Mouse (Mus musculus) heart, embryonic 16.5 days (tissue): ENCODE data around the gene Slc27a1. TPM values are rescaled to one million over a fixed set of nuclear protein-coding genes. Genes with fewer than 3 reads are reported as not detected.
"Not testable (repeated sequence)": the region's sequence is repeated elsewhere in the genome, so short reads cannot be mapped to it uniquely, and the experiment has no call there.

Experiments
- ATAC-seq: fragments of 200-750 bp; cut with Nextera tagmentation; replicated peaks from 2 replicates; pipeline ENCODE4 v1.8.0; 2017; ENCODE audit warnings: moderate number of reproducible peaks; ENCODE audit not compliant: insufficient read depth, low FRiP score; ENCODE audit errors: extremely low read depth
- H3K27ac ChIP-seq: fragments of 300-500 bp; sonication (generic); 2 replicates; pipeline ENCODE4 v1.5.1; 2014; ENCODE audit warnings: mild to moderate bottlenecking, low read length, control low read depth, moderate library complexity
- H3K27me3 ChIP-seq: fragments of 300-500 bp; sonication (generic); 2 replicates; pipeline ENCODE4 v1.6.1; 2014; ENCODE audit warnings: low read length, mixed read lengths; ENCODE audit not compliant: control insufficient read depth, insufficient read depth
- H3K36me3 ChIP-seq: fragments of 300-500 bp; sonication (generic); 2 replicates; pipeline ENCODE4 v1.6.1; 2014; ENCODE audit not compliant: control insufficient read depth, insufficient read depth
- H3K4me1 ChIP-seq: fragments of 300-500 bp; sonication (generic); 2 replicates; pipeline ENCODE4 v1.6.1; 2014; ENCODE audit warnings: low read length, mixed read lengths; ENCODE audit not compliant: control insufficient read depth, insufficient read depth
- H3K4me2 ChIP-seq: fragments of 300-500 bp; sonication (generic); 2 replicates; pipeline ENCODE4 v1.6.1; 2014; ENCODE audit warnings: low read depth, mild to moderate bottlenecking, control low read depth, low read length
- H3K4me3 ChIP-seq: fragments of 300-500 bp; sonication (generic); 2 replicates; pipeline ENCODE4 v1.5.1; 2014; ENCODE audit warnings: mild to moderate bottlenecking, control low read depth, low read length
- H3K9ac ChIP-seq: fragments of 300-500 bp; sonication (generic); 2 replicates; pipeline ENCODE4 v1.6.1; 2014; ENCODE audit warnings: low read length, control low read depth
- H3K9me3 ChIP-seq: fragments of 300-500 bp; sonication (generic); replicated peaks from 2 replicates; pipeline ENCODE4 v1.6.1; 2016; ENCODE audit warnings: low read length; ENCODE audit not compliant: control insufficient read depth
- WGBS: fragments of 180-500 bp; shearing (Covaris S2); extraction: QIAGEN DNeasy Blood & Tissue Kit; methylation state at CpG from one replicate; pipeline ENCODE4 v1.1.7; 2014; 5-methylcytosine and 5-hydroxymethylcytosine counted together
- polyA plus RNA-seq: library from polyadenylated mRNA; unstranded; fragments of >200 nt; fragmentation: Nextera tagmentation; extraction: Ambion mirVana; gene quantifications from 2 replicates; pipeline ENCODE4 v1.2.1, GENCODE M21; 2015

The Slc27a1 gene
- 25.1 and 26.2 TPM in 2 replicates for polyA plus RNA-seq

GRCm38 (mm10) chr8:71568387-71568937 lies at the start of gene Slc27a1:
Slc27a1 (plus strand) TSS chr8:71568882.
- peak within 1 kb of the TSS; percentile 81 for H3K27ac ChIP-seq
- 17% methylated on average over 13 of the region's 13 CpGs for WGBS
- ATAC-seq = peak; percentile 21

GRCm38 (mm10) chr8:71519037-71519825 lies 49.5 kb upstream of the Slc27a1 start:
- not testable (repeated sequence) for H3K27me3 ChIP-seq, H3K4me2 ChIP-seq, H3K9me3 ChIP-seq, H3K27ac ChIP-seq, H3K4me3 ChIP-seq, H3K4me1 ChIP-seq, H3K36me3 ChIP-seq, H3K9ac ChIP-seq
- whole genome bisulfite sequencing = 37% methylated on average over 9 of the region's 10 CpGs
- 0 out of 2 replicates have a peak, but pooled peaks have one; percentile 47 for ATAC-seq

More at GRCm38 (mm10) chr8:71568387-71568937, at the start of gene Slc27a1:
- Histone ChIP-seq H3K4me3 (peak within 1 kb of the TSS; percentile 62), H3K4me2 (peak within 1 kb of the TSS; percentile 96), H3K9ac (peak within 1 kb of the TSS; percentile 65), H3K4me1 (peaks cover 35% of the 10 kb centered on the region), H3K36me3 (0 out of 2 replicates have a peak, but pooled peaks cover 2% of the 10 kb centered on the region), H3K9me3 (peaks cover 7% of the 10 kb centered on the region), H3K27me3 (no peaks in the 10 kb centered on the region)

DNA sequence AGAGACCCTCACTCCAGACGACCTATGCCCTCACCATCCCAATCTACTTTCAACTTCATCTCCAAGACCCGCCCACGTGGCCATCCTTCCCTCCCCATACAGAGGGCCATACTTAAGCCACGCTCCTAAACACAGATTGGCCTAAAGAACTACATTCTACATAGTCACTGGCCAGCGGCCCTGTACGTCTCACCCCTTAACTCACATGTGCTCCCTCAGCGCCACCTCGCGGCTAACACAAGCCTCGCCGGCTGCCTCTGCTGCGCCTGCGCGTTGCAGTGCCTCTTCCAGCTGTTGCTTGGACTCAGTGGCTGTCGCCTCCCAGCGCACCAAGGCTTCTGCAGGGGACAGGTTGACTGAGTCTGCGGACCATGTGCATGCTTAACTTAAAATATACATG lies 47.0 kb upstream of the Slc27a1 start:
- Histone ChIP-seq H3K27ac (no peak overlapping the region), H3K27me3 (peaks cover 3% of the 10 kb centered on the region), H3K36me3 (no peaks in the 10 kb centered on the region), H3K9ac (peak overlapping the region; percentile 42; the same call in 1 of the 2 replicates), H3K4me3 (0 out of 2 replicates have a peak overlapping the region, but pooled peaks have one; percentile 4), H3K4me2 (peak overlapping the region; percentile 43), H3K4me1 (peaks cover 10% of the 10 kb centered on the region), H3K9me3 (no peaks in the 10 kb centered on the region)
- ATAC-seq = peak; percentile 82
- WGBS = 2% methylated on average over 17 of the region's 17 CpGs

- peaks cover 3% of the 10 kb centered on the region for H3K27me3 ChIP-seq
- no peaks in the 10 kb centered on the region for H3K36me3 ChIP-seq
- H3K4me3 ChIP-seq = peak within 1 kb of the TSS; percentile 26
- H3K27ac ChIP-seq = peak within 1 kb of the TSS; percentile 94
- peaks cover 27% of the 10 kb centered on the region for H3K4me1 ChIP-seq
- ATAC-seq = no peak
- peak within 1 kb of the TSS; percentile 49 for H3K4me2 ChIP-seq
- WGBS = 18% methylated on average over 46 of the region's 46 CpGs
- H3K9me3 ChIP-seq = no peaks in the 10 kb centered on the region
- H3K9ac ChIP-seq = peak within 1 kb of the TSS; percentile 60
Observed at GRCm38 (mm10) chr8:71525226-71526050, 43.2 kb upstream of the Slc27a1 start, which contains the start of gene Ccdc194. Ccdc194 (minus strand) TSS chr8:71525711.

DNA sequence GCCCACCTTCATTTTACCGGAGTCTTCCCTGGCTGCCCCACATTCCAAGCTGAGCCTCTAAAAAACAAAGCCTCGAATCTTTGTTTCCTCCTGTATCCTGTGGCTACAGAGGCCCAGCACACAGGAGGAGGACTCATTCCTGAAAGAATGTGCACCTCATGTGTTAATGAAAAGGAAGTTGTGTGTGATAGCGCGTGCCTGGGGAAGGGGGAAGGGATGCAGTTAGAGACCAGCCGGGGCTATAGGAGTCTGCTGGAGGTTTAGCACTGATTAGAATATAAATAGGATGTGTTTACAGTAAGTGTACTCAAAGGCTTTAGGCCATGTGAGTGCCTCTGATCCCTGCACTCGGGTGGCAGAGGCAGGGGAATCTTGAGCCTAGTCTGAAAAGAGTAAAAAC lies 42.4 kb upstream of the Slc27a1 start:
- Histone ChIP-seq H3K27me3 (peaks cover 3% of the 10 kb centered on the region), H3K4me2 (no peak overlapping the region), H3K27ac (peak overlapping the region; percentile 94), H3K9ac (no peak overlapping the region), H3K36me3 (no peaks in the 10 kb centered on the region), H3K4me3 (no peak overlapping the region), H3K9me3 (no peaks in the 10 kb centered on the region), H3K4me1 (peaks cover 27% of the 10 kb centered on the region)
- ATAC-seq = peak; percentile 34; the same call in 1 of the 2 replicates
- 14% methylated on average over 6 of the region's 6 CpGs for WGBS

DNA sequence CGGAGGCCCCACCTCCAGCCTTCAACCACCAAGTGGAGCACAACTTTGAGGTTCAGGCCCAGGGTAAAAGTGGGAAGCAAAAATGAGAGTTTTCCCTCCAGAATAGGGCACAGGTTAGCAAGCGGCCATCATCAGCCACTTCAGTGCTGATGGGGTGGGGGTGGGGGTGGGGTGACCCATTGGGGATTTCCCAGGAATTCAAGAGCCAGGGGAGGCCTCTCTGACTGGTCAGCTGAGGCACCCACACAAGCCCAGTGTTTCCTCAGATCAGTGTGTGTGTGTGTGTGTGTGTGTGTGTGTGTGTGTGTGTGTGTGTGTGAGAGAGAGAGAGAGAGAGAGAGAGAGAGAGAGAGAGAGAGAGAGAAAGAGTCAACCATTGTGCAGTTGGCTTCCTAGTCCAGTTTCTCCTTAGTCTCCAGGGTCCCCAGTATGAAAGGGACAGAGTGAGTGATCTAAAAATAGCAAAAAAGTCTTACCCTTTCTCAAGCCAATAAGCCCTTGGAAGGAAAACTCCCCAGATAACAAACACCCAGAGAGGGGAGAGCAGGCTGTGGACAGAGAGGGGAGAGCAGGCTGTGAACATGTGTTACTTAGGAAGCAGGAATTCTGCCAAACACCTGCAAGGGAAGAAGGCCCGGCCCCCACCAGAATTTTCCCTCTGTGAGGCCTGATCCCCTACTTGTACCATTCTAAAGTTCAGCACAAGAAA lies 41.4 kb upstream of the Slc27a1 start:
- H3K36me3 ChIP-seq = no peaks in the 10 kb centered on the region
- 43% methylated on average over 3 of the region's 3 CpGs for WGBS
- peak overlapping the region; percentile 94 for H3K27ac ChIP-seq
- no peak overlapping the region for H3K9ac ChIP-seq
- H3K4me3 ChIP-seq = no peak overlapping the region
- H3K4me2 ChIP-seq = no peak overlapping the region; the same call in 1 of the 2 replicates
- peaks cover 3% of the 10 kb centered on the region for H3K27me3 ChIP-seq
- H3K4me1 ChIP-seq = peaks cover 27% of the 10 kb centered on the region
- ATAC-seq = peak; percentile 29; the same call in 1 of the 2 replicates
- no peaks in the 10 kb centered on the region for H3K9me3 ChIP-seq

DNA sequence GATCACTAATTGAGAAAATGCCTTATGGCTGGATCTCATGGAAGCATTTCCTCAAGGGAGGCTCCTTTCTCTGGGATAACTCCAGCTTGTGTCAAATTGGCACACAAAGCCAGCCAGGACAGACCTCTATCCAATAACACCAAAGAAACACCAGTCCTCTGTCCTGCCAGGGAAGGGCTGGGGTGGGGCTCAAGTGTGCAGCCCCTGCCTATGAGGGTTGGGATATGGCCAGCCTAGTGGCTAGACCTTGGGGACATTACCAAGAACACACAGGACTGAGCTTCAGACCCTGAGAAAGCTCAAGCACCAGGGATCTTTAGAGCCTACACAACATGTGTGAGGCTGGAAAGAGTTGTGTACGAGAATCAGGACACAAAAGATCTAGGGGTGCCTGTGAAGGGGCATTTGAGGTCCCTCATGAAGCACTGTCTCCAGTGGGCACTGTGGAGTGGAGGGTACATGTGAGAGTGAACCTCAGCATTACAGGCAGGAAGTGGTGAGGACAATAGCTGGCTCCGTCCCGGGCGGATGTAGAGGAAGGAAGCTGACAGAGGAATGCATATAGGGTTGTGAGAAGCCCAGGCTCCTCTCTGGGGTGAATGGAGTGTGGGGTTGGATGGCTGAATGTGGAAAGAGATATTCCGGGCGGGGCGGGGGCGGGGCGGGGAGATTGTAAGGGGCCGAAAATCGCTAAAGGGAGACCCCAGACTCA lies 40.2 kb upstream of the Slc27a1 start:
- ATAC-seq = peak; percentile 65; the same call in 1 of the 2 replicates
- no peaks in the 10 kb centered on the region for H3K9me3 ChIP-seq
- H3K9ac ChIP-seq = no peak overlapping the region
- peaks cover 3% of the 10 kb centered on the region for H3K27me3 ChIP-seq
- H3K4me3 ChIP-seq = no peak overlapping the region
- peaks cover 27% of the 10 kb centered on the region for H3K4me1 ChIP-seq
- H3K36me3 ChIP-seq = no peaks in the 10 kb centered on the region
- WGBS = 61% methylated on average over 11 of the region's 11 CpGs
- peak overlapping the region; percentile 94 for H3K27ac ChIP-seq
- H3K4me2 ChIP-seq = no peak overlapping the region
